Mouse (Mus musculus): ENCODE data around the gene Prkar1b.

Prkar1b gene

GRCm38 (mm10) chr5:139007141-139007775, 142.5 kb downstream of the Prkar1b start:
- DNase-seq (ENCODE audit: low read depth, low spot score): no peak

- no peak for DNase-seq (ENCODE audit: low read depth, low spot score)
These were observed 145.2 kb downstream of the Prkar1b start for GRCm38 (mm10) chr5:139004588-139004987.

- no peak for DNase-seq (ENCODE audit: low read depth, low spot score)
These were observed 150.1 kb downstream of the Prkar1b start for GRCm38 (mm10) chr5:138999716-139000115.

DNA sequence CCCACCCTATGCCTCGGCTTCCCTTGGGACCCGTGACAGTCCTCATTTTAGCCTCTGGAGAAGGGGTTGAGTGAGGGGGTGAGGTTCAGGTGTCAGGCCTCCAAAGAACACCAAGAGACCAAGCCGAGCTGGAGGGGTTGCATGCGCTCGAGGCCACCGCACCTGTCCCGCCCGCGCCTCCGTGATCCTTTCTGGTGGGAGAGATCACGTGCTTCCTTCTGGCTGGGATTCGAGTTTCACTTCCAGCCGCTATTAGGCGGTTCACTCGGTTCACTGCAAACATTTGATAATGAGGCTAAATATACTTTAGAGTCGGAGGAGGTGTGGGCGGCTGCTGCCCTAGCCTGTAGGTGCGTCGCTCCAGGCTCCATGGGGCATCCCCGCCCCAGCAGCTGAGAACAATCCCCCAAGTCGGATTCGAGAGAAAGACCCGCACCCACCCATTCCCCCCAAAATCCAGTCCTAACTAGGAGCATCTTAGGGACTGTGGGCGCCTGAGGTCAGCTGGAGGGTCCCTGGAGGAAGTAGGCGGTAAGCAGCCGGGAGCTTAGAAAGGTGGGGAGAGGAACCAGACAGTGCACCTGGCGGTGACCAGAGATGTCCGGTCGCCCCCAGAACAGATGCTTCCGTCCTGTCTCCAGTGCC, 151.7 kb downstream of the Prkar1b start:
- no peak for DNase-seq (ENCODE audit: low read depth, low spot score)

DNA sequence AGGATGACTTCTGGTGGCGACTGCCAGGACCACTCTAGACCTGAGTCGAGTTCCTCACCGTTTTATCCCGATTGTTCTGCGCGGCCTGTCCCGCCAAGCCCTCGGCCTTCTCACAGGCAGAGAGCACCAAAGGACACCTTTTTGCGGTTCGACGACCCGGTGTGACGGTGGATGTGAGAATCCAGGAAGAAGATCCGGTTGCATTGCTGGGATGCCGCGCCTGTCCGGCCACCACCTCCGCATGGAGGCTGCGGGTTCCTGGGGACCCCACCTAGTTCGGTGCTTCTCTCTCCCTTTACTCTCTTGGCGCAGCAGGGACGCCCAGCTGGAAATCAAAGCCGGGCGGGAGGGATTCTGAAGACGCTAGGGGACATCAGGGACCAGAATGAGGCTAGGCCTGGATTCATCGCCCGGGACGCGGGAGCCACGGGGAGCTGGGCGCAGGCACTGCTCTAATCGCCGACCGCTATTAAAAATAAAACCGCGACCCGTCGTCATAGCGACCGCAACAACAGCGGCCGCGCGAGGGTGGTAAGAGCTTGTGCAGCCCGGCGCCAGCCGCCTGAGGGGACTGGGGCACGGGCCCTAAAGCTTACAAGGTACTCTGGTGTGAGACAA, 152.5 kb downstream of the Prkar1b start, which contains the start of gene Pdgfa:
TSS of gene Pdgfa (minus strand) at position 200 of the 618 bp plus-strand sequence.
- DNase-seq (ENCODE audit: low read depth, low spot score): no peak

DNA sequence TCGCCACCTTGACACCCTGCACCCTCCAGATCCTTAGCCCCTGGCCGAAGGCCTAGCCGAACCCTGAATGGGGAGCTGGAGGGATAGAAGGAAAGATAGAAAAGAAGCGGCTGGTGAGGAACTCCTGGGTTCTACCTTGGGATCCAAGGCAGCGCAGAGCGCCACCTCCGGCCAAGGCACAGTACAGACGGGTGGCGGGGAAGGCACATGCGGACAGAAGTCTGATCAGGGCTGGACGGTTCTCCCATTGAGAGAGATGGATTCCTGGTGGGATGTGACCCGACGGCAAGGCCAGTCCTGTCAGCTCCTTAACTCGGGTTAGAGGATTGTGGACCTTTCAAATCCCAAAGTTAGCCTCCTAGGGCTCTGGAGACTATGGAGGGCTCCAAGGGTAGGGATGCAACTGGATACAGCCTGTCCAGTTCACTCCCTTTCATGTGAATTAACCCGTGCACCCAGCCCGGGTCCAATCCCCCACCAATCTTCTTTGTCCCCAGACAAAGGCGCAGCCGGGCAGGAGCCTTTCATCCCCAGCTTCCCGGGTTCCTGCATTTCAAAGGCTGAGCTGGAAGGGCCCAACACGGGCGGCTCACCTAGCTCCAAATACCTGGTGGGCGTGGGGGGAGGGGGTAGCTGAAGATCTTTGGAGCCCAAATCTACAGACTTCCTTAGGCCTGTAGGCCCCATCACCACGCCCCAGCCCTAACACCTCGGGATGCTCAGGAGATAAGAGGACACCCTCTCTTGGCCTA, 153.3 kb downstream of the Prkar1b start:
- DNase-seq (ENCODE audit: low read depth, low spot score): no peak

DNA sequence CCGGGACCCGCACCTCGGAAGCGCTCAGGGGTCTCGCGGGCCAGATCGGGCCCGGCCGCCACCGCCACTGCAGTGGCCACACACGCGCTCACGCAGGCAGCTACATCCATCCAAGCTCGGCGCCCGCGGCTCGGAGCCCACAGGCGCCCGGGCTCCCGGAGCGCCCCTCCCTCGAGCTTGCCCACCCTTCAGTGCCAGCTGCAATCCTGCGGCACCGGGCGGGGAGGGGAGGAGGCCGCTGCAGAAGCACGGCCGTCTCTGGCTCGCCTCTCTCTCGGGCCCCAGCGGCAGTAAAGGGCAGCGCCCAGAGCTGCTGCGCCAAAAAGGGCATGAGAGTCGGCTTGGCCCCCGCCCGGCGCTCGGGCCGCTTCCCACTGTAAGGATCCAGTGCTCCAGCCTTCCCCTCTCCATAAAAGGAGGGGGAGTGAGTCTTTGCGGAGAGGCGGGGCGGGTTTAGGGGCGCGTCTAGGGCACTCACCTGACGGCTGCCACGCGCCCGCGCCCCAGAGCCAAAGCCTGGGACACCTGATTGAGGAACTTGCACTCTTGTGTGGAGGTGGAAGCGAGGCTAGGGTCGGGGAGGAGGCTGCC, 154.0 kb downstream of the Prkar1b start:
- no peak for DNase-seq (ENCODE audit: low read depth, low spot score)

GRCm38 (mm10) chr5:138994786-138995720, 154.7 kb downstream of the Prkar1b start:
- DNase-seq (ENCODE audit: low read depth, low spot score): no peak

- no peak for DNase-seq (ENCODE audit: low read depth, low spot score)
These were observed 155.6 kb downstream of the Prkar1b start for GRCm38 (mm10) chr5:138994108-138994785.

DNA sequence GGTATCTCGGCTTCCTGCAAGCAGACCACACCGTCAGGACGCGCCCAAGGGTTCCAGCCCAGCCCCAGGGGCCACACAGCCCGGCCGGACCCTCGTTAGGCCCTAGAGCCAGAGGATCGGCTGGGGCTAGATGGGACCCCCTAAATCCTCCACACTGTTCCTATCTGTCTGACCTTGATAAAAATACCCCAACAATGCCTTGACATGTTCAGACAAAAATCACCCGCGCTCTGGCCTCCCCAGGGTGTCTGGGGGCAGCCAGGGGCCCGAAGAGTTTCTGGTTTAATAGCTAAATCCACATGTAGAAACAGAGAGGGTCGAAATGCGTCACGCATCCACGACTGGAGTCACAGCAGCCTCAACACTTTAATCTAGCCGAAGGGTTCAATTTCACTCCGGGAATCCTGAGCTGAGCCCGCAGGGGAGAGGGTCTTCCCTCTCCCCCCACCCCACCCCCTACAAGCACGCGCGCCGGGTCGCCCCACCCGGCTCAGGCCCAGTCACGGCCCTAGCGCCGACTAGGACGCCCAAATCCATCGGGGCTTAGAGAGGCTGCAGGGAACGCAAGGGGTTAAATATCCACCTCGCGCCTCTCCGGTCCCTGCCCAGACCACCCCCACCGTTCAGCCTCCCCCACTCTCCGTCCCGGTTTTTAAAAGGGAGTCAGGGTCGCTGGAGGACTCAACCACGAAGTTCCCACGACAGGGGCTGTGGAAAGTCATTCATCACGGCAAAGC, 156.3 kb downstream of the Prkar1b start:
- no peak for DNase-seq (ENCODE audit: low read depth, low spot score)

- no peak for DNase-seq (ENCODE audit: low read depth, low spot score)
These were observed 157.0 kb downstream of the Prkar1b start for GRCm38 (mm10) chr5:138992611-138993370.

DNA sequence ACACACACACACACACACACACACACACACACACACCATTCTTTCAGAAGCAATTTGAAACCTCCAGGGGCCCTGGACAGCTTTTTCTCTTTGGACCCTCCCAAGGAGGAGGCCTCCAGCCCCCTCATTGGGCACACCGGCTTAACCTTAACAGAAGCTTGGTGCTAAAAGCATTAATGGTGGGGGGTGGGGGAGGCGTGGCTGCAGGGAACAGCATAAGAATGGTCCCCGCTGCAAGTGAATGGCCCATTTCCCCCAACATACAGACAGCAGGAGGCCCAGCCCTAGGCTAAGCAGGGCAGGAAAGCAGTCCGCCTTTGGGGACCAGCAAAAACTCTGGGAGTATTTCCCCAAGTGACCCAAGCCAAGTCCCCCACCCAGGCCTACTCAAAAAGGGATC, 158.1 kb downstream of the Prkar1b start:
- no peak for DNase-seq (ENCODE audit: low read depth, low spot score)

DNA sequence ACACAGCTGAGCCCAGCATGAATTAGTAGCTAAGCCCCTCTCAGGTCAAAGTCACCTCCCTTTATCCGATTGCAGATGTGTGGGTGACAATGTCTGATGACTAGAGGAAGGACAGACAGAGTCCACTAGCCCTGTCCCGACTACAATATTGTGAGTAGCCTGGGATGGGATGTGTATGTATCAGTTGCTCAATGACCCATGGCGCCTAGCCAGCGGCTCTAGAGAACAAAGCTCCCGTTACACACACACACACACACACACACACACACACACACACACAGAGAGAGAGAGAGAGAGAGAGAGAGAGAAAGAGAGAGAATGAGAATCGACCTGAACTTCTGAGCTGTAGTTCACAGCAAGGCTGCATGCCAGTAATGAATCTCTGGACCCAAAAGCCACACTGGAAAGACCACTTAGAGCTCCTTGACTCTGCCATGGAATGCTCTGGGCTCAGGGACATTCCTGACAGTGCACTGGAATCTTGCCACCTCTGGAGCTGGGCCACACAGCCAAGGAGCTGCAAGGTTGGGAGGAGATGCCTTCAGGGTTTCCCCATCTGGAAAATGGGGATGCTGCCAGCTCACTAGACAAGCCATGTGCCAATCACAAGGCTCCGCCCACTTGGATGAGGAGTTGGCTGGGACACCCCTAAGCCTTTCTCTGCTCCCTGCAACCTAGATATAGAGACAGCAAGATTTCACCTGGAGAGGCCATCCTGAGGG, 159.0 kb downstream of the Prkar1b start:
- DNase-seq (ENCODE audit: low read depth, low spot score): no peak

DNA sequence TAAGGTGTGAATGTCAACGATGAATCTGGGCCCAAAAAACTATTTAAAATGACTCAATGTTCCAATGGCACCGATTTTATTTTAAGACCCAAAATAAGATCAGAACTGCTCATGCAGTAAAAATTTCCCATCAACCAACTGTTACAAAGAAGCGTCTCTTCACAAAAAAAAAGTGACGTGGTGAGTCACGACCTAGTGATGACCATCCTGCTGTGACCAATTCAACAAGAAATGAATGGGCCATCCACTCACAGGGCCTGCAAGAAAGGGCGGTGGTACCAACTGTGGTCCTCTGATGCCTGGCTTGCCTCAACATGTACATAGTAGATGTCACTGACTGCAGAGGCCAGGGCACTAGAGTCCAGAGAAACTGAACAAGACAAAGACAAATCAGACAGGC, 160.2 kb downstream of the Prkar1b start:
- DNase-seq (ENCODE audit: low read depth, low spot score): no peak

DNA sequence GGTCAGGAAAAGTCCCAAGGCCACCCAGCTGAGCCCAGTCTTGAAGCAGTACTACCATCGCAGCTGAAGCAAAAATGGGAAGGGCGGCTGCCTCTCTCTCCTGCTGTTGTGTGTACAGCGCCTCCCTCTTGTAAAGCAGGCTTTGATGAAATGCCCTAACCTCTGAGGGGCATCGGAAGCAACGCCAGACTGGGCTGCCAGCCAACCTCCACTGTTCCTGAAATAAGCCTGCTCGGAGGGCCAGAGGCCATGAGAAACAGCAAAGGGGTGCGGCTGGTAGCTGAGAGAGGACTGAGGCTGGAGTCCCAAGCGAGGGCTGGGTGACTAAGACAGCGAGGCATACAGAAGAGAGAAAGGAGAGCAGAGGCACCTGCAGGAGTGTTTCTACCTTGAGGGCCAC, 161.0 kb downstream of the Prkar1b start:
- no peak for DNase-seq (ENCODE audit: low read depth, low spot score)

GRCm38 (mm10) chr5:138987994-138988393, 161.8 kb downstream of the Prkar1b start:
- DNase-seq (ENCODE audit: low read depth, low spot score): no peak

DNA sequence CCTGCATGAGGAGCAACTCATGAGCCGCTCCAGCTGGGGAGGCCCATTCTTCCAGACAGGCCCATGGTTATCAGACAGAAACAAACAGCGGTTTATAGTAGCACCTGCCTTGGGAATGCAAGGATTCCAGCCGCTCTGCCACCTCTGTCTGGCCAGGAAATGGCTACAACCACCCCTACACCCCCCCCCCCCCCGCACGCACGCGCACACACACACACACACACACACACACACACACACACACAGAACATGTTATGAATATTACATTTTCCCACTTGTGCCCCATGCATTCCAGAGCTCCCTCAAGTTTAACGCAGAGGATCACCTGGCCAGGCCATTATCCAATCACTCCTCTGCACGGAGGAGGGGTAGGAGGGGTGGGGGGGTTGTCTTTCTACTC, 167.9 kb downstream of the Prkar1b start:
- DNase-seq (ENCODE audit: low read depth, low spot score): no peak

GRCm38 (mm10) chr5:138980608-138981007, 169.2 kb downstream of the Prkar1b start:
- DNase-seq (ENCODE audit: low read depth, low spot score): no peak
